Mouse (Mus musculus) cortical plate, adult 2 months (tissue): ENCODE results near the gene Abi3.

ENCODE experiments used
- CTCF ChIP-seq: fragments of 200-500 bp; IDR thresholded peaks from 2 replicates; pipeline ENCODE4 v1.5.1; 2011; ENCODE audit warnings: mild to moderate bottlenecking, control low read depth, low read length; ENCODE audit not compliant: insufficient read depth; ENCODE audit errors: extremely low read depth
- POLR2A ChIP-seq: fragments of 200-500 bp; IDR thresholded peaks from 2 replicates; pipeline ENCODE4 v1.6.1; 2011; ENCODE audit warnings: mild to moderate bottlenecking, low read length, control low read depth; ENCODE audit not compliant: insufficient read depth; ENCODE audit errors: extremely low read depth

DNA sequence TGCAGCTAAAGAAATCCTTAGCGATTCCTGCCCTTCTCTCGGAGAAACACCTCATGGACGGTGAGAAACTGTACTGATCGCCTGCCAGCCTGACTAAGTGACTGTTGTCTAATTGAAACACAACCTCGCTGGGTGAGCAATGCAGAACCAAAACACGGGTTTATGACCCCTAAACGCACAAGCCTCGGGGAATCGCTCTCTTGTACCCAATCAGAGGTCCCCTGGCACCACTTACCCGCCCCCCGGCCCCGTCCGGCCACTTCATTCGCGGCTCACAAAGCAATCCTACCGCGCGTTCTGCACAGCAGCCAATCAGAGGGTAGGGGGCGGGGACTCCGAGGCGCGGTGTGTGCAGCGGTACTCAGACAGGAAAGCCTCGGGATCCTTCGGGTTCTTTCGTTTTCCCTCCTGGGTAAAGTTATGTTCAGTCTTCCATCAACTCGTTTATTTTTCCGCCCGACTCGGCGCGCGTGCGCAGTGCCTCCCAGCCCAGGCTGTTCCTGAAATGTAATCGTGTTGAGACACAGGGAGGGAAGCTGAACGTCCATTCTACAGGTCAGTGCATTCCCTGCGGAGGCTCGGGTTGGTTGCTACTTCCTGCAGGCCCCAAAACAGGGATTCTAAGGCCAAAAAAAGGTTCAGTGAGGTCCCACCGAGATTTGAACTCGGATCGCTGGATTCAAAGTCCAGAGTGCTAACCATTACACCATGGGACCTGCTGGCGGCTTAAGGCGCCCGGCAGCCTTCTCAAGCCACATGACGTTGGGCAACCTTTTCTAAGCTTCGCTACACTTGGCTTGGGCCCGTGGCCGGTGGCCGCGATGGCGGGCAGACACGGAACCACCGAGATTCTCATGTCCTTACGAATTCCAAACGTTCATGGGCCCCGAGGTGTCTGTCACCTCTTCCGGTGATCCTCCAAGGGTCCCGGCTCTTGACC is 16.5 kb upstream of the Abi3 start:
- no peak for TF ChIP-seq CTCF
- TF ChIP-seq POLR2A = 0 out of 2 replicates have a peak, but pooled peaks have one; percentile 53
